Mouse (Mus musculus): Measurements from ENCODE around the gene Ppm1j.
"Not testable (repeated sequence)": the region's sequence is repeated elsewhere in the genome, so short reads cannot be mapped to it uniquely, and the experiment has no call there.

Gene Ppm1j

DNA sequence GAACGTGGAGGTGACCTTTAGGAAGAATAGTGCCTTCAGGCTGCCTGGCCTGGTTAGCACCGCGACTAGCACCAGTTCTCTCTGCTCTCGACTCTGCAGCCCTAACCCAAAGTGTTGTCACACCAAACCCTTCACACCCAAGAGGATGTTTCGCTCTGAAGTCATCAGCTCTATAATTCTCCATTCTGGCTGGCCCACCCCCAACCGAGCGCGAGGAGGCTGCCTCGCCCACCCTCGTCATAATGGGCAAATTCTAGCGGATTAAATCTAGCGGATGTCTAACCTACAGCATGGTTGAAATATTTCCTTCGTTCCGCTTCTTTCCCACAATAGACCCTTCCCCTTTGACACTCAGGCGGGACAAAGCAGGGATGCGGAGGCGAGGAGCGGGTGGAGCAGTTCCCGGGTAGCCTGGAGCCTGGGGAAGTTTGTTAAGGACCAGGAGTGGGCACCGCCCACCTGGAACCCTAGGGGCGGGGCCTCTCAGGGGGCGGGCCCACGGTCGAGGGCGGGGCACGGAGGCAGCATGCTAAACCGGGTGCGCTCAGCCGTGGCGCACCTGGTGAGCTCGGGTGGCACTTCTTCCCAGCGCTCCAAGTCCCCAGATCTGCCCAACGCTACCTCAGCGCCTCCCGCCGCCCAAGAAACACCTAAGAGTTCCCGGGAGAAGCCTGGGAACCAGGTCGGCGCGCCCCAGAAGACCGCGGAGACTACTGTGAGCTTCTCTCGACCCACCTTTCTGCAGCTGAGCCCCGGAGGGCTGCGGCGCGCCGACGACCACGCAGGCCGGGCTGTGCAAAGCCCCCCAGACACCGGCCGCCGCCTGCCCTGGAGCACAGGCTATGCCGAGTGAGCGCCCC lies at the start of gene Ppm1j:
Gene Ppm1j (plus strand): TSS at position 496 of the 860 bp plus-strand sequence.
- DNase-seq (ENCODE audit: low spot score in 2 of 2): peak; percentile 36 to 38

DNA sequence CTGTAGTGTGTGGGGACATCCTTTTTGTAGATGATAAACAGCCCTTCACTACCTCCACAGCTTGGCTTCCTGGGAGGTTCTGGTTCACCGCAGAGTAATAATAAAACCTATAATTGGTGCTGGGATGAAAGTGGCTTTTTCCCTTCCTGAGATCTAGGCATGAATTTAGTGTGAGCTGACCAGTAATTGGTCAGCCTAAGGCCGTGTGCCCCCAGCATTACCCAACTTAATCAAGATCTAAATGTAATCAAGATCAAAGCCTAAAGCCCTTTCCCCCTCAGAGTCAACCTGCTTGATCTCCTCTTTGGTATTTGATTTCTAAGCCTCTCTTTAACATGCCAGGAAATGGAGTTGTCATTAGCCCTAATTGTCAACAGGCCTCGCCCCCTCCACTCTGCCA lies 47.9 kb upstream of the Ppm1j start:
- DNase-seq (ENCODE audit: low spot score in 2 of 2): no peak

DNA sequence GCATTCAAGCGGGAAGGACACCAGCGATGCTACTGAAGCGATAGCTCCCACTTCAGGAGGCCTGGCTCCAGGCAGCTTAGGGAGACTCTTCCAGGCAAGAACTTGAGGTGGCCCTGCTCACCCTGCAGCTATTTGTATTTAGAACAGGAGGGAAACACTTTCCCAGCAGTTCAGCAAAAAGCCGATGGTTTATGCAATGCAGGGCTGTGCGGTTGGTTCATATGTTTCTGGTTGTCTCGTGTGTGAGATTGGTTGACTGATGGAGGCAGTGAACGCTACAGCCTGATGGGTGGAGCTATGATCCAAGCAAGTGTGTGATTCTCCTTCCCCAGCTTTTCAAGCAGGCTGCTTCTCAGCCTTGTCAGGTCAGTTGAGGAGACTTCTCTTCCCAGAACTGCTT lies 46.2 kb upstream of the Ppm1j start:
- no peak for DNase-seq (ENCODE audit: low spot score in 2 of 2)

GRCm38 (mm10) chr3:104741954-104742353 lies 38.9 kb upstream of the Ppm1j start:
- no peak for DNase-seq (ENCODE audit: low spot score in 2 of 2)

GRCm38 (mm10) chr3:104743161-104743560 lies 37.7 kb upstream of the Ppm1j start:
- no peak for DNase-seq (ENCODE audit: low spot score in 2 of 2)

GRCm38 (mm10) chr3:104743864-104744263 lies 37.0 kb upstream of the Ppm1j start:
- DNase-seq (ENCODE audit: low spot score in 2 of 2): no peak

- DNase-seq (ENCODE audit: low spot score in 2 of 2): not testable (repeated sequence)
Measured at GRCm38 (mm10) chr3:104752845-104753244, 28.0 kb upstream of the Ppm1j start.

GRCm38 (mm10) chr3:104758406-104758805 lies 22.4 kb upstream of the Ppm1j start:
- peak in 1 of 2 experiments; percentile 63 for DNase-seq (ENCODE audit: low spot score in 2 of 2)

- DNase-seq (ENCODE audit: low spot score in 2 of 2): no peak
Measured at GRCm38 (mm10) chr3:104758869-104759268, 22.0 kb upstream of the Ppm1j start.

GRCm38 (mm10) chr3:104762103-104762863 lies 18.6 kb upstream of the Ppm1j start:
- DNase-seq (ENCODE audit: low spot score in 2 of 2): not testable (repeated sequence)

- peak in 1 of 2 experiments; percentile 28 for DNase-seq (ENCODE audit: low spot score in 2 of 2)
Measured at GRCm38 (mm10) chr3:104765021-104765420, 15.8 kb upstream of the Ppm1j start.

DNA sequence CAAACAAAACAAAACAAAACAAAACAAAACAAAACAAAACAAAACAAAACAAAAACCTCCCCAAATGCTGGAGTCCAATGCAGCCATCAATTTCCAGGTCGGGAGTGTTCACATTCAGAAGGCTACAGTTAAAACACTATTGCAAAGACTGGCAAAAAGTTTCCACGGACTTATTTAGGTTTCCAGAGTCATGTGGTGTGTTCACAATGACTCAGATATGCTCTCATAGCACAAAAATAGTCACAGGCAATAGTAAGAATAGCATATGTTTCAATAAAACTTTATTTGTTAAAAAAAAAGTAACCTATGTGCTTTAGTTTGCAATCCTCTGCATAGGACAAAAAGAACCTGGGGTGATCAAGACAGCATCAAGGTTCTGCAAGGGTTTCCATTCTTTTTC lies 13.7 kb upstream of the Ppm1j start:
- DNase-seq (ENCODE audit: low spot score in 2 of 2): no peak

DNA sequence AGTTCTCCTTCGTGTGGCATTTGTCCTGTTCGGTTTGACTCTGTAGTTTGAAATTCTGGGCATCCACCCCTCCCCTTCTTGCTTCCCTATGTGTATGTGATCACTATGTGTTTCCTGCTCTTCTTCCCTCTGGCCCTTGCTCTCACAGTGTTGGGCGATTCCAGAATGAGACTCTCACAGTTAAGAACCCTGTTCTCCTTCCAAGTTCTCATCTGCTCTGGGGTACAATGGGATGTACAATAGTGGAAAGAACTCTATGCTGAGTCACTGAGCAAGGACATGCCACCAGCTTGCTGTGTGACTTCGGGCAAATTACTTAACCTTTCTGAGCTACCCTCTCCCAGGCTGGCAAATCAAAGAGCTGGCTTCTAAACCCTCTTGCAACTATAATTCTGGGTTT lies 13.1 kb upstream of the Ppm1j start:
- no peak for DNase-seq (ENCODE audit: low spot score in 2 of 2)

DNA sequence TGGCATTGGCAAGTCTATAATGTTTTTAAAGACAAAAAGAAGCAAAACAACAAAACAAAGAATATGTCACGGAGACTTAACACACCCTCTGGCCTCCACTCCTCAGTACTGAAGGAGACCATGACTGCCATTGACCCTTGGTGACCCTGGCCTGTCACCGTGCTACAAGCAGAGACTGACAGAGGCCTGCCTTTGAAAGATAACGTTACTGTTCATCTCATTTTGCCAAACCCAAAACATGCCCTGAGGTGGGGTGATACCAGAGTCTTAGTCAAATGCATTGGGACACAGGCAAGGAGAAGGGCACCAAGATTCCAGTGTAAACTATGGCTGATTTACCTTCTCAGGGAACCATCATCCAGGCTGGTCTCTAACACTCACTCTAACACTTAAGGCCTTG lies 11.7 kb upstream of the Ppm1j start:
- DNase-seq (ENCODE audit: low spot score in 2 of 2): no peak

DNA sequence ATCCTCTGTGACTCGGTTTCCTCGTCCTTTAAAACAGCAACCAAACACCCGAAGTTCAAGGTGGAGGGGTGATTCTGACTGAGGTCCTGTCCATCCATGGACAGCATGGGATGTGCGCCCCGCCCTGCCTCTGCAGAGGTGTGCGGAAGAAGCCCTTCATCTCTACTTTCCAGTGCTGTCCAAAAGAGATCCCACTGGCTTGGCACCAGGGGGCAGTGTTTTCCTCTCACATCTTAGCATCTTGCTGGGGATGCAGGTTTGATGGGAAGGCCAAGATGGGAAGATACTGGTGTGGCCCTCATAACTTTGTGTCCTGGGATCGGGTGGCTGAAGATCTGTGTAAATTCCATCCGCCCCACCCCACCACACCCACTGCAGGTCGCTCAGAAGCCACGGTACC lies 10.8 kb upstream of the Ppm1j start:
- no peak for DNase-seq (ENCODE audit: low spot score in 2 of 2)

GRCm38 (mm10) chr3:104770918-104771317 lies 9.9 kb upstream of the Ppm1j start:
- no peak for DNase-seq (ENCODE audit: low spot score in 2 of 2)

- DNase-seq (ENCODE audit: low spot score in 2 of 2): no peak
Measured at GRCm38 (mm10) chr3:104771460-104771859, 9.4 kb upstream of the Ppm1j start.

DNA sequence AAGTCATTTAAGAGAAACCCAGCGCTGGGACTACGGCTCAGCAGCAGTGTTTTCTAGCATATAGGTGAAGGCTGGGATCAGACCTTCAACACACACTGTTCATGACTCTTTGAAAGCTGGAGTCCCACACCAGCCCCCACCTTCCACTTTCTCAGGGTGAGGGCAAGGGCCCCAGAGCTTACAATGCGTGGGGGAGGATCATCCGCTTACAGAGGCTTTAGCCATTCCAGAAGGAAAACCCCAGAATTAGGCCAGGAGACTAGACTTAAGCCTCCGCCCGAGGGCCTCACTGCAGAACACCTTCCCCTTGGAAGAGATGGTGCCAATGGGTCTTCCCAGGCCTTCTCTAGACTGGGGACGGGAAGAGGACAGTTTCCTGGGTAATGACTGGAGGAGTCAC lies 7.6 kb upstream of the Ppm1j start:
- no peak for DNase-seq (ENCODE audit: low spot score in 2 of 2)

GRCm38 (mm10) chr3:104777342-104777741 lies 3.5 kb upstream of the Ppm1j start:
- no peak for DNase-seq (ENCODE audit: low spot score in 2 of 2)

DNA sequence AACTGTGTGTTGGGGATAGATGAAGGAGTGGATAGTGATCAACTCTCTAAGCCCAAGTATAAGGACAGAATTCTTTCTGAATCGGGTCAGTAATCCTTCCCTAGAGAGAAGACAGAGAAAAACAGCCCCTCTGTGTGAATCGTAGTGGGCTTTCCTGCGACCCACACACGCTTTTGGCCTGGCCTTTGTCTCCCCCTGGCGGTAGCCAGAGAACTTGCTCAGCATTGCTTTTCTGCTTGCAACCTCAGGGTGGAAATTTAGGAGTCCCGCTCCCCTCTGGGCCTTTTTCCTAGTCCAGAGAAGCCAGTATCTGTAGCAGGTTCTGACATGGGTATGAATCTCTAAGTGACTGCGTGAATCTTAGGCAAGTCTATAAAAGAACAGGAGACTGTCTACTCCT lies 907 bp upstream of the Ppm1j start:
- peak in 1 of 2 experiments; percentile 51 for DNase-seq (ENCODE audit: low spot score in 2 of 2)

DNA sequence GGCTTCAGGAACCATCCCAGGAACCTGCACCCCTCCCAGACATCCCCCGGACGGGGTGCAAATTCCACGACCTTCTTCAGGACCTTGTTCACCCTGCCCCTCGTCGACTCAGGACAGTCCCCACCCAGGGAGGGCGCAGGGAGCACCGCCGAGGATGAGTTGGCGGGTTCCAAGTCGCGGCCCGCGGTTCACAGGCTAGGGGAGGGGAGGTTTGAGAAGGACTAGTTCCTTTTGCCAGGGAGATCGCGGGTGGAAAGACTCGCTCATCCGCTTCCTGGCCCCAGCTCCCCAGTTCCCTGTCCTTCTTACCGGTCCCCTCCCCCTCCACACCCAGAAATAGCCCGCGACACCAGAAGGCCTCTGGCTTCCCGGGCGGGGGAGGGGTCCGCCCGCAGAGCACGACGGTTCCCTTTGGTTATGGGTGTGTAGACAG lies 631 bp downstream of the Ppm1j start, which contains the start of gene Fam19a3:
Gene Fam19a3 (minus strand): TSS at position 370 of the 433 bp plus-strand sequence.
- DNase-seq (ENCODE audit: low spot score in 2 of 2): no peak

DNA sequence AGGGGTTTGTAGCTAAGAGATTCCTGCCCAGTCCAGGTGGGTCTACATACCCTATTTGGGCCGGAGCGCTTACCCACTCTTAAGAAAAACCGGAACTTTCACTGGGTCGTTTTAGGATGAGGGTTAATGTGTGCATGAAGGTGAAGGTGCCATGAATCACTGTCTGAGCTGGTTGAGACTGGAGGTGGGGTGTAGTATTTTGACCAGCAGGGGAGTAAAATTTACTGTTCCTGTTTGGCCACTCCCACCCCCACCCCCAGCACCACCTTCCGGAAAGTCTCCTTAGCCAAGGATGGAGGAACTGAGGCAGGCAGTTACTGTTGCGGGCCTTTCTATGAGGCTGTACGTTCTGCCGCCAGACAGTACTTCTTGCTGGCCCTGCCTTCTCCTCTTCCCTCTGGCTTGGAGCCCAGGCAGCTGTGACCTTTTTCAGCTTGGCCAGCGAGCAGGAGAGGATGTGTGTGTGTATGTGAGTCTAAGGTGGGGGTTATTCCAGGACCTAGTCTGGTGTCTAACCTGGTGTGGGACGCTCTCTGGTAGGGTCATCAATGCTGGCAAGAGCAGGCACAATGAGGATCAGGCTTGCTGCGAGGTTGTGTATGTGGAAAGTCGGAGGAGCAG lies 1.3 kb downstream of the Ppm1j start:
- DNase-seq (ENCODE audit: low spot score in 2 of 2): no peak
